Mouse (Mus musculus) frontal cortex, postnatal 25 days (tissue): ENCODE measurements around the gene Cry2.

Experiments
- DNase-seq, 2 experiments: peaks; one replicate each; pipeline ENCODE4 v3.0.0; 2022; ENCODE audit warnings: low spot score in 2 of 2

Cry2 gene

DNA sequence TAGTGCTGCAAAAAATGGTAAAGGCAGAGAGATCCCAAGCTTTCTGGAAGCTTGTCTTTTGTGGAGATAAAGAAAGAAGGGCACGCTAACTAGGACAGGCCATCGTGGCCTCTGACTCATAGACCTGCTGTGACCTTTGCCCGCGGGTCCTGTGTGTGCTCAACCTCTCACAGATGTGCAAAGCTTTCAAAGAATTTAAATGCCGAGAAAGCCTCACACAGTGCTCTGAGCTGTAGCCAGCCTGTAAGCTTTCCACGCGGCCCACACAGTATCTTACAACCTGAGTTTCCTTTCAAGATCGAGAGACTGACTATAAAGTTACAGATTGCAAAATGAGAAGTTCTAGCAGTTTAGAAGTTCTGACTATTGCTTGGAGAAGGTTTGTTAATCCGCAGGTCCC is 12.0 kb upstream of the Cry2 start:
- DNase-seq: no peak

DNA sequence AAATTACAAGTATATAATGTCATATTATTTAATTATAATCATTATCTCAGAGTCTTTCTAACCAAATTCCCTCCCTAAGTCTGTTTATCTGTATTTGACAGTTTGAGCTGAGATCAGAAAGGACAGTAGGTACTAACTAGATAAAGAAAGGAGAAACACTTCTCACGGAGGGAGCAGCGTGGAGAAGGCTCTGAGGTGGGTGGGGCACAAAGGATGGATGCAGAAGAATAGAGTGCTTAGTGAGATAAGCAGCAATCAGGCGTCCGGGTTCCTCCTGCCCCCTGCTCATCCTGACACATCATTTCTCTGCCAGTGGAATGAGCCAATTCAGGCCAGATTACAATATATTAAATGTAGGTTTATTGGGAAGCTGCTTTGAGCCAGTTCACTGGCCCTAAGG is 10.5 kb upstream of the Cry2 start:
- DNase-seq: no peak

DNA sequence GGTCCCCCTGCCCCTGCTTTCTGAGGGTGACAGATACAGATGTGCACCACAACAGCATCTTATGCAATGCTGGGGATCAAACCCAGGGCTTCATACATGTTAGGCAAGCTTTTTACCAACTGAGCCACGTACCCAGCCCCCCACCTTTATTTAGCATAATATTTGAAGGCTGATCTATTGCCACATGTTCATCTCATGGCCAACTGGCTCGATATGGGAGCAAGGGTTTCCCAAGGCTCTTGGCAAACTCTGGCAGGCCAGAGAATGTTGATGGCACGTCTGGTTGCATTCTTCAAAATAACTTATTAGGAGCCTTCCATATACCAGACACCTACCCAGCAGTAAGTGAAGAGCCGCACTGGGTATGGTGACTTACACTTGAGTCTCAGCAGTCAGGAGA is 9.5 kb upstream of the Cry2 start:
- no peak for DNase-seq

DNA sequence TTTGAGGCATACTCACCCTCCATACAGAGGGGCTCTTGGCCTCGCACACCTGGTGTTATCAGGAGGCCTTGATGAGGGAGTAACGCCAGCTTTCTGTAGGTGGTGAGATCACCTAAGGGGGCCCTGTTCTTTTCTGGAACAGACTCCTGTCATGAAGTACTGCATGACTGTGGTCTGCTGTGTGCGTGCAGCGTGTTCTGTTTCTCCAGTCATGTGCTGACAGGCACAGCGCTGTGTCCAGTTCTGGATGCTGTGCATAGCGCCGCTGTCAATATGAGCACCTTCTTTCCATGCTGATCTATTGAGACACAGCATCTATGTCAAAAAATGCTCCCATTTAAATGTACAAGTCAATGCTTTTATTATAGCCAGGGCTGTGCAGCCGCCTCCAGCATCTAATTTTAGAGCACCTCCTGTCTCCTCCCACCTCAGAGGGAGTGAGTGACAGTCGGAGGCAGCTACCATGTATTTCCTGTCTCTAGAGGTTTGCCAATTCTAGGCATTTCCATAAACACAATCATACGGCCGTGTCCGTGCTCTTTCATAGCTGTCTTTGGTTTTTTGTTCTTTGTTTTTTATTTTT is 8.7 kb upstream of the Cry2 start:
- DNase-seq: no peak

DNA sequence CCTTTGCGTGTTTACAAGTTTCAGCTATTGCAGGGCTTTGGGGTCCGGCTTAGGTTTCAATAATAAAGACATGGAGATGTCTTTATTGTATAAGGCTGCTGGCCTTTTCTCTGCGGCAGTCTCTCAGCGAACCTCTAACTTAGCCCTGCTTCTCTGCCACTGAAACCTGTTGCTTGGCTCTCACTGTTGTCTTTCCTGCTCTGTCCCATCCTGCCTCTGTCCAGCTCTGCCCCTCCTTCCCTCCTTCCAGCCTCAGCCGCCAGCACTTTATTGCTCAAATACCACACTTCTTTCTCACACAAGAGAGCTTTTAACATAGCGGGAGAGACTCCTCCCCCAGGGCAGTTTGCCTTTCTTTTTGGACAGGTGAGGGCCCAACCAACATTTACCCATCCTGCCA is 6.6 kb upstream of the Cry2 start:
- no peak for DNase-seq

DNA sequence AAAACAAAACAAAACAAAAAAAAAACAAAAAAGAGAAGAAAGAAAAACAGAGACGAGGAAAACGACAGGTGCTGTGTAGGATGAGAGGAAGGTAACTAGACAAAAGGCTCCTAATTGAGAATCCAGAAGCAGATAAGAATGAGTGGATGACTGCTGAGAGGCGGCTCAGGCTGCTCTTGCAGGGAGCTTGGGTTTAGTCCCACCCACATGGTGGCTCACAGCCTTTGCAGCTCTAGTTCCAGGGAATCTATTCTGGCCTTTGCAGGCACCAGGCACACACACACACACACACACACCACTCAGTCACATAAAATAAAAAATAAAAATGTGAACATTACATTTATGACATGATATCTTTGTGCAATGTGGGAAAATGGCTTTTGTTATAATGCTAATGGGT is 4.7 kb upstream of the Cry2 start:
- no peak for DNase-seq

DNA sequence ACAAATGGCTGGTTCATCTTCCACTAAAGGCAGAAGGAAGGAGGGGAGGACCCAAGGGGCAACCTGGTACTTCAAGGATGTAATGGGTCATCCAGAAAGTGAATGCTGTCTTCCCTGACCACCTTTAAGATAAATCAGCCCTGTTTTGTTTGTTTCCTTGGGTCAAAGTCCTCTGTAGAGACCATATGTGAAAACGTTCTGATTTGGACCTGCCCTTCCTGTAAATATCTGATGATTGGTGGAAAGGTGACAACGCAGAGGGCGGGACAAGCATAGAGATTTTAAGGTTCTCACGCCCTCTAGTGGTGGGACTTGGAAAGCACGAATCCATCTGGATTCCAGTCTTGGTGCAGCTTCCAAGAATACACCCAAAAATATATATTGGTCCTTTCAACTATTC is 4.0 kb upstream of the Cry2 start:
- peak; percentile 80 to 82 for DNase-seq

DNA sequence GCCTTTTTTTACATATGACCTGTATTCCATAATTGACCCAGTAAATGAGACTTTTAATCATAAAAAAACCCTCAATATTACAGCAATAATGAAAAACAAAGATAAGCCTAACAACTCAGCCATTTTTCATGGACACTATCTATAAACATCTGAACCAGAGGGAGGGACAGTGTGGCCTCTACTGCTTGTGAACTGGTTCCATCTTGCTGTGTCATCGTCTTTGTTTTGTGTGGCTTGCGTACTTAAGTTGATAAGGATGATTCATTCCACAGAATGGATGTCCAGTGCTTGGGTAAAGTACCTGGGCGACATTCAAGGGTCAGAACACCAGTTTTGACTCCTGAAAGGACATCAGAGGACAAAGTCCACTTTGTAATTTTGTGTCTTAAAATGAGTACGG is 3.5 kb upstream of the Cry2 start:
- no peak for DNase-seq

DNA sequence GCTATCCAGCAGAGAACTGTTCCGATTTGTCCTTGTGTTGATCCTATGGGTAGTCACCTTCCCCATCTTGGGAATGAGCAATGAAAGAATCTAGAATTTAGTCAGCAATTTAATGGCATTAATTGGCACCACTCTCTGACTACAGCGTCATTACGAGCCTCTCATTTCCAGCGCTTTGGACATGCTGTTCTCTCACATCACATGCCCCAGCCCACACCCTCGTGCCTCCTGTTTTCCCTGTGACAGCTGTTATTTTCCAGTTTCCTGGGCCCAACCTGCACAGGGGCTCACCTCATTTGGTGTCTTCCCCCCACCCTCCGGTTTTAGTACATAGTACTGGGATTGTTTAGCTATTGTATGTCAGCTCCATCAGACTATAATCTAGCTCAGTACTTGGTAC is 1.2 kb upstream of the Cry2 start:
- DNase-seq: no peak

DNA sequence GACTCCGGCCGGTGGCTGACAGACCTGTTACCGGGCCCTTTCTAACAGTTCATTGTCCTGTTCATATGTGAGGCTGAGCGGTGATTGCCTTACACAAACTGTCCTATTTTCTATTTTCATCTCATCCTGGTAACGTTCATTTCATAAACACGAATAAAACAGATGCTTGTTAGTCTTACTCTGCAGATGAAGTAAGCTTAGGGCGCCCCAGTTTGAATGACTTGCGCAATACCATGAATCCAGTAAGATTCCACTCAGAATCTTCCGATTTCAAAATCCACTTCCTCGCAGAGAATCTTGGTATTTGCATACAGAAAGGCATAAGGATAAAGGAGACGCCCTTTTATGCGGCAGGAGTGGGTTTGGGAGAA is 517 bp upstream of the Cry2 start:
- no peak for DNase-seq

DNA sequence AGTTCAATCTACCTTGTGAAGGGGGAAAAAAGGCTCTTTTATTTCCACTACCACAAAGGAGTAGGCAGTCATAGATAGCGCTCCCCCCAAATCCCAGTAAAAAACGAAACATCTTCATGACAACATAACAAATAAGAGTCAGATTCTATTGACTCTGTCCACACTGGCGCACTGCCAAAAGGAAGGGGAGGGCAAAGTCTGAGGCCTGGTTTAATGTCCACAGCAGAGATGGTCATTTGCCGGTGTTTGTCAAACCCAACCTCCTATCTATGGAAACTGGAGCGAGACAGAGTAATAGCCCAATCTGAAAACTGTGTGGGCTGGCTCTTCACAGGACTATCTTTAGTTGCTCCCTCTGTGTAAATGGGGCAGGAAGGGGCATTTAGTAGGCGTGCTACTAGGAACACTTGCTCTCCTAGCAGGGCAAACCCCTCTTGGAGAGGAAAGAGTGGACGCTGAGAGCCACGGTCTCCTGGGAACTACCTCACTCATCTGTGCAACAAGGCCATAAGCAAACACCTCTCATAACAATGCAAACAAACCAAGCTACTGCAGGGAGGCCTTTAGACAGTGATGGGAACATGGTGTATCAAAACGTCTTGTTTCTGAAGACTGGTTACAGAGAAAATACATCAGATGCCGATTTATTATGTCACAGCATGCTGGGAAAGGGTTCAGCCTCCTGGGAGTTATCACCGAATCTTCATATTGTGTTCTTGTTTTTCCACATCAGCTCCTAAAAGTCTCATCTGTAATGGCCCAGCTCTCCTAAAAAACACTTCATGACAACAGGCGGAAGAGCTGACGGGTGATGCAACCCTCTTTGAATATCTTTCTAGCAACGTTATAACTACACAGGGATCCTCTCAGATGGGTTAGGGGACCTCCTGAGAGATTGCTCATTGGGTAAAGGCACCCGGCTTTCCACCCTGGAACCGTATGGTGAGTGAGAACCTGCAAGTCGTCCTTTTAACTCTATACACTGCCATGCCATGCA is 1.2 kb downstream of the Cry2 start:
- no peak for DNase-seq

DNA sequence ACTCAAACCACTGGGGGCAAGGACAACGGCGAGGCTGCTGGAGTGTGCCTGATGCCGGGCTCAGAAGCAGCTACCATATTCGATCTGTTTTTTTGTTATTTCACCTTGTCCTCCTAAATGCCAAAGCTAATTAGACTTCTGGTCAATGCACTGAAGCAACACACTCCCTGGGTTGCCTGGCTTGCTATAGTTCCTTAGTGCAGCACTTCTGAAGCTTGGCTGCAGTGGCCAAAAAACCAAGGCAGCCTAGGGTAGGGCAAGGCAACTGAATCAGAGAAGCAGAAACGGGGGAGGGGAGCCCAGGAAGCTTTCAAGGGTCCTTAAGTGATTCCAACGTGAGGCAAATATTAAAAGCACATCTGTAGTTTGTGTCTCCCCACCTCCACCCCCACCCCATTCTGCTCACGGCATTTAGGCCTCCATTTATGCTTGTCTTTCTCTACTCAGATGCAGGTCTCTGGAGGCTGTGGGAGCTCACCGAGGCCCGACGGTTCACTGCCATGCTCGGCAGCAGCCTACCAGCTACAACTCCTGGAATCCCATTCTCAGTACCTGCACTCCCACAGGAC is 2.1 kb downstream of the Cry2 start:
- no peak for DNase-seq

DNA sequence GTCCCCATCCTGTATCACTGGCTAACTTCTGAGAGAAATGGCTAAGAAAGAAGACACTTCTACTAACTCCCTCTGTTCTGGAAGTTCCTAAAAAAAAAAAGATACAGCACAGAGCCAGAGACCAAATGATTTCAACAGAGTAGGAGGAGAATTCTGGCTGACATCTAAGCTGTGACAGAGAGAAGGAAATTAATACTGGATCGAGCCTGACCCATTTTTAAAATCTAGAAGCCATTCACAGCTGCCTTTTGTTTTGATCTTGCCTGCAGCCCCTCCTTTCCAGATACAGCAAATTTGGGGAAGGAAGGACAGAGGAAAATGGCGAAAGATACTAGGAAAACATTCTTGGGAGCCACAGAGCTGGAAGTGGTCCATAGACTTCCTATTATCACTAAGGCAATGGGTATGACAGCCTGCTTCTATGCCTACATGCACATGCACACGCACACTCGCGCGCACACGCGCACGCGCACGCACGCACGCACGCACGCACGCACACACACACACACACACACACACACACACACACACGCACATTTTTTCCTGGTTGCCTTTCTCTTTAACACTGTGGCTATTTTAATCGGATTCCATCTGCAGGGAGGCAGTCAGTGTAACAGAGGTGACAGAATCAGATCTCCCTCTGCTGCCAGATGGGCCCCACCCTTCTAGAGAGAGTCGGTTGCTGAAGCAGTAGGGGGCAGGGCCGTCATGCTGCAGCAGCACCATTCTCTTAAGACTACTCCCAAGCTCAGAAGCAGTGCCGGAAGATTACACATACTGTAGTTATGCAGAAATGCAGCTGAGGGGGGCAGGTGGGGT is 2.9 kb downstream of the Cry2 start:
- DNase-seq: peak in 1 of 2 experiments; percentile 28

DNA sequence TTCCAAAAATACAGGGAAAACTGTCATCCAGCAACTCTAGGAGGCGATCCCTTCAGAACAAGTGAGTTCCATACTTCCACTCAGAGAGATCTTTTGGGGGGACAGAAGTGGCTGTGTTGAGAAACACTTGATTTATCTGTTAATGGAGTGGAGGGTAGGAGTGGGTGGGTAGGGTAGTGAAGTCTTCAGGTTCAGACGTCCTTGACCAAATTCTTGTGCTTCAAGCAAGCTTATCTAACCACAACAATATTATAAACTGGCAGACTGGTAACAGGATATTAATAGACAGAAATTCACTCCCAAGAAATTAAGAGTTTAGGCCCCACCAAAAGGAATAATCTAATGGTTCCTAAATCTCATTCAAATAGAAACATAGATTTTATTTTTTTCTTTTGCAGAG is 3.8 kb downstream of the Cry2 start:
- DNase-seq: no peak

DNA sequence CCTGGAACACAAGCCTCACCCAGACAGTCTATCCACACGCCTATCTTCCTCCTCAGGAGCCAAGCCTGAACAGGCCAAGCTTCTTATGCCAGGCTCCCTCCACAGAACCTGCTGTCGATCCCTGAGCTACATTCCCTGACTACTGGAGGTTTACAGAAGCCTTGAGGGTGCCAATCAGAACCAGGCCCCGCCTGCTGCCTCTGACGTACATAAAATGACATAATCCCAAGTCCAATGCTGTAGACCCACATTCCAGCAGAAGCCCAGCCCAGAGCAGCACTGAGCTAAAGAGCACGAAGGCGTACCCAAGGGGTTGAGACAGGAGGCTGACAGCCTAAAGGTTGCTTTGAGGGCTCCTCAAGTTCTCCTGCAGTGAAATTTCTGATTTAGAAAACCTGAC is 6.0 kb downstream of the Cry2 start:
- DNase-seq: peak; percentile 58 to 69

DNA sequence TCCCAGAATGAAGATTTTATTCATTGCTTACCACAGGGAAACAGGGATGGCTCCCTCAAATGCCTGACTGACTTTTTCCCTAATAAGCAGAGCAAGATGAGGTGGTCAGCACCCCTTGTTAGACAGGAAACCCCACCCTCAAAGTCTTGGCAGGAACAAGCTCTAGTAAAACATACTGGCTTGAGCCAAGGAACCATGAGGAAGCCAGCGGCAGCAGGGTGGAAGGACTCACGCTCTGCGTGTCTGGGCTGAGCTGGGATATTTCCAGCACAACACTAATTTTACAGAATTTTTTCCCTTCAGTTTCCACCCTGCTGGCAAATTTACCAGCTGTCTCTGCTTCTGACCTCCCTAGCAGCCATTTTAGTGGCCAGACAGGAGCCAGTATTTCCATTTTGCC is 7.4 kb downstream of the Cry2 start:
- no peak for DNase-seq

DNA sequence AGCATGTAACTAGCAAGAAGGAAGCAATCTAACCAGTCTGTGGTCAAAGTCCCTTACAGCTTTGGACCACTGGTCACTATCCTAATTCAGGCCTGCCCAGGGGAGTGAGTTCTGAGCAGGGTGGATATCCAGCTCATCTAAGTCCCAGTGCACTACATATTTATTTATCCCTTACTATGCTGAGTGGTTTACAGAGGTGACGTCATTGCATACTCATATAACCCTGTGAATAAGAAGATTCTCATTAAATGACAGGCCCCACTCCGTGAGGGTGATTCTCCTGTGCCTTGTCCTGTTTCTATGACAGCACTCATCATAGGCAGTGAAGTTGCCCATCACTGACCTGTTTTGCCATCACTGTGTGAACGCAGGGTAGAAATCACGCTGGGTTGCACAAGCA is 8.5 kb downstream of the Cry2 start:
- no peak for DNase-seq

DNA sequence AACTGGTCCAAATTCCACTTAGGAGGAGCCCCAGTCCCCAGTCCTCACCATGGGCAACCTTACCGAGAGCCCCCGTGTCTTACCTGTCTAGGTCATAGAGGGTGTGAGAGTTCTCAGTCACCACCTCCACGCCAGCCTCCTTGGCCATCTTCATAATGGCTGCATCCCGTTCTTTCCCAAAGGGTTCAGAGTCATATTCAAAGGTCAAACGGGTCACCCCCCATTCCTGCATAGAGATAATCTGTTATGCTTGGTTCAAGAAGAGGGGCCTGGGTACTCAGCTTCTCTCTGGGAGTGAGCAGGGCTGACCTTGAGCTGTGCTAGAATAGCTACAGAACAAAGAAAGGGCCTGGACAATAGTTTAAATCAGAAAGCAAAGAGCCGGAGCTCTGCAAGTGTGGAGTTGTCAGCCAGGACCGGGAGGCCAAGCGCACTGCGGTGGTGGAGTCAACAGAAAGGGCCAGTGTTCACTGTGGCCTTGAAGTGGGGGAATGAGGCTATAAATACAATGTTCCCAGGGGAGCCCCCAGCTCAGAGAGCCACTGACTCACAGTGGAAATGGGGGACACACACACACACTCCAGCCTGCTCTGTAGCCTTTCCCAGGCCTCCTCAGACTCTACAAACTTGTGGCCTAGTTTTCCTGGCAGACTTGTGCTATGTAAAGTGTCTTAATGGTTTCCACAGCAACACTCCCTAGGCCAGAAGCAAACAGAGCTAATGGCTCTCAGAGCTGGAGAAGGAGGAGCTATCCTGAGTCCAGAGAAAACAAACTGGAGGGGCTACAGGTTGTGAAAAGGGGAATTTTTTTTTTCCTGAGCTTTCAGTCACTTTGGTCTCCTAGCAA is 9.2 kb downstream of the Cry2 start:
- no peak for DNase-seq

DNA sequence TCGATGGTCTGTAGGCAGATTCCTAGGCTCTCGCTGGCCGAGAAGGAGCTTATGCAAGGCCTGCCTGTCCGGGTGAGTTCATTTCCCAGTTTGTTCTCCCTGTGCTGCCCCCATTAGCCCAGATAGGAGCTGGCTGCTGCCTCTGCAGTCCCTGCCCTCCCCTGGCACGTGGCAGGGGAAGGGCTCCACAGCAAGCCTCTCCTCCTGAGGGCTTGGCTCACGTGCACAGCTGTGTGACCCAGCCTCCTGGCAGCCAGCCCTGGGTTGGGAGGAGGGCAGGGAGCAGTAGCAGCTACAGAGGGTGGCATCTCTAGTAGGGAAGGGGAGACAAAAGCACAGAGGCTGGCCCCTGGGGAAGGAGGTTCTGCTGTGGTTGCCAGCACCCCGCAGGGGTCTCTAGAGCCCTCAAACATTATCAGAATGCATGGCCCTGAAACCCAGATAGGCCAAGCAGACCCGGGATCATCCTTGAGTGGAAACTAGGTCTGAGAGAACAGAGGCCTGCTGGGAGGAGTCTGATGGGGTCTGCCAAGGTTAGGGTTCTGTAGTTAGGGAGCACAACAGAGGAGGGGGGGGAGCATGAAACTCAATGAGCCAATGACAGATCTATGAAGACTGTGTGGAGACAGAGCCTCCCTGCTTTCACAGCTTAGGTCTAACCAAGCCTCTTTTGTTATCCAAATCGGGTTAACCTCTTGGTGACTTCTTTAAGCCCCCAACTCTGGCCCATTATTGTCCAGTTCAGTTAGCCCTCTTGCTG is 10.0 kb downstream of the Cry2 start:
- peak; percentile 72 to 77 for DNase-seq

DNA sequence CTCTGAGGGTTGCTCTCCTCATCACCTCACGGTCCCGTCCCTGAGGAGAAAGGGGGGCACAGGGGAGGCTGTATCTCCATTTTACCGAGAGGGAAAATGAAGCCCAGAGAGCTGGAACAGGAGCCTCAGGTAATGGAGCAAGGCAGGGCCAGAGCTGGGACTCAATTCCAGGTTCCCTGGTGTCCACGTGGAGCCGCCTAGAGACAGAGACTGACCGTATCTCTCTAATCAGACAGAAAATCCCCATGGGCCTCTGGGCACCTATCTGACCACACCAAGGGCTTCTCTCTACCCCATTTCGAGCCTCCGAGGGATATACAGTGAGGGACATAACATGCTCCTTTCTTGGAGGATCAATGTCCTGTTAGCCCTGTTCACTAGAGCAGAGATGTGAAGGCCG is 10.7 kb downstream of the Cry2 start:
- DNase-seq: no peak
